Mouse (Mus musculus) MEL (cell line): Measurements from ENCODE around the gene Maml2. TPM values are rescaled to one million over a fixed set of nuclear protein-coding genes. Genes with fewer than 3 reads are reported as not detected.

Experiments
- DNase-seq: peaks from one replicate; pipeline ENCODE4 v3.0.0; 2011; ENCODE audit warnings: low read depth, low spot score
- H3K27ac ChIP-seq: 2 replicates; pipeline ENCODE4 v1.5.1; 2012; ENCODE audit warnings: low read depth, mild to moderate bottlenecking, control low read depth, low read length, moderate library complexity; ENCODE audit not compliant: control insufficient read depth
- H3K27me3 ChIP-seq, 2 experiments: fragments of 150-350 bp in 1 of 2; sonication (generic) in 1 of 2; 2 replicates each; pipeline ENCODE4 v1.6.1; 2012; ENCODE audit warnings: low read length in 2 of 2, mild to moderate bottlenecking in 2 of 2, improper control_type of control experiment in 1 of 2, moderate library complexity in 1 of 2; ENCODE audit not compliant: insufficient read depth in 2 of 2, control insufficient read depth in 1 of 2
- H3K36me3 ChIP-seq, 2 experiments: 2 replicates each; pipeline ENCODE4 v1.6.1; 2012 to 2014; ENCODE audit warnings: low read length in 2 of 2, improper control_type of control experiment in 1 of 2, inconsistent platforms in 1 of 2, mild to moderate bottlenecking in 1 of 2; ENCODE audit not compliant: insufficient read depth in 2 of 2, control insufficient read depth in 1 of 2
- H3K4me1 ChIP-seq, 2 experiments: fragments of 150-350 bp in 1 of 2; sonication (generic) in 1 of 2; 2 replicates each; pipeline ENCODE4 v1.6.1; 2012; ENCODE audit warnings: low read length in 2 of 2, improper control_type of control experiment in 1 of 2, mild to moderate bottlenecking in 1 of 2; ENCODE audit not compliant: insufficient read depth in 2 of 2, control insufficient read depth in 1 of 2
- H3K4me3 ChIP-seq, 2 experiments: fragments of 150-350 bp in 1 of 2; sonication (generic) in 1 of 2; 2 replicates each; pipeline ENCODE4 v1.5.1; 2012; ENCODE audit warnings: low read depth in 2 of 2, low read length in 2 of 2, mild to moderate bottlenecking in 2 of 2, moderate library complexity in 2 of 2, control low read depth in 1 of 2, improper control_type of control experiment in 1 of 2; ENCODE audit not compliant: control insufficient read depth in 1 of 2, insufficient read depth in 1 of 2
- H3K79me2 ChIP-seq: 2 replicates; pipeline ENCODE4 v1.6.1; 2012; ENCODE audit warnings: mild to moderate bottlenecking, low read length, moderate library complexity; ENCODE audit not compliant: control insufficient read depth, poor library complexity, insufficient read depth
- H3K9ac ChIP-seq: 2 replicates; pipeline ENCODE4 v1.6.1; 2012; ENCODE audit warnings: low read depth, mild to moderate bottlenecking, control low read depth, low read length, moderate library complexity; ENCODE audit not compliant: control insufficient read depth, poor library complexity, severe bottlenecking
- H3K9me3 ChIP-seq: fragments of 150-350 bp; sonication (generic); replicated peaks from 2 replicates; pipeline ENCODE4 v1.6.1; 2012; ENCODE audit warnings: mild to moderate bottlenecking, low read length, improper control_type of control experiment, moderate library complexity; ENCODE audit not compliant: insufficient read depth
- CHD1 ChIP-seq: IDR thresholded peaks from 2 replicates; pipeline ENCODE4 v1.6.1; 2012; ENCODE audit warnings: low read depth, mild to moderate bottlenecking, inconsistent platforms, low read length, improper control_type of control experiment
- CHD2 ChIP-seq: IDR thresholded peaks from 2 replicates; pipeline ENCODE4 v1.6.1; 2011; ENCODE audit warnings: low read length, improper control_type of control experiment
- CTCF ChIP-seq, 3 experiments: IDR thresholded peaks in 2 of 3; conservative IDR thresholded peaks in 1 of 3; 2 replicates each; pipeline ENCODE4 v1.5.1; 2011 to 2012; ENCODE audit warnings: low read length in 3 of 3, low read depth in 2 of 3, mild to moderate bottlenecking in 2 of 3, improper control_type of control experiment in 1 of 3, inconsistent platforms in 1 of 3, mixed read lengths in 1 of 3, moderate library complexity in 1 of 3; ENCODE audit not compliant: control insufficient read depth in 1 of 3, insufficient read depth in 1 of 3, poor library complexity in 1 of 3, severe bottlenecking in 1 of 3
- GABPA ChIP-seq: IDR thresholded peaks from 2 replicates; pipeline ENCODE4 v1.6.1; 2012; ENCODE audit warnings: low read depth, mild to moderate bottlenecking, inconsistent platforms, low read length, improper control_type of control experiment, moderate library complexity
- HCFC1 ChIP-seq: IDR thresholded peaks from 2 replicates; pipeline ENCODE4 v1.6.1; 2012; ENCODE audit warnings: low read depth, mild to moderate bottlenecking, inconsistent platforms, low read length, improper control_type of control experiment, moderate library complexity
- MXI1 ChIP-seq: IDR thresholded peaks from 2 replicates; pipeline ENCODE4 v1.6.1; 2011; ENCODE audit warnings: mild to moderate bottlenecking, low read depth, low read length, improper control_type of control experiment
- MYC ChIP-seq: IDR thresholded peaks from 2 replicates; pipeline ENCODE4 v1.6.1; 2011; ENCODE audit warnings: low read depth, mild to moderate bottlenecking, low read length, improper control_type of control experiment, moderate library complexity
- POLR2A ChIP-seq, 2 experiments: IDR thresholded peaks; 2 replicates each; pipeline ENCODE4 v1.6.1; 2011 to 2012; ENCODE audit warnings: low read length in 2 of 2, mild to moderate bottlenecking in 2 of 2, control low read depth in 1 of 2, improper control_type of control experiment in 1 of 2, low read depth in 1 of 2, moderate library complexity in 1 of 2; ENCODE audit not compliant: control insufficient read depth in 1 of 2, insufficient read depth in 1 of 2, poor library complexity in 1 of 2
- RAD21 ChIP-seq: IDR thresholded peaks from 2 replicates; pipeline ENCODE4 v1.6.1; 2011; ENCODE audit warnings: mild to moderate bottlenecking, low read depth, low read length, improper control_type of control experiment
- SIN3A ChIP-seq: IDR thresholded peaks from 2 replicates; pipeline ENCODE4 v1.6.1; 2012; ENCODE audit warnings: low read length, improper control_type of control experiment, inconsistent platforms
- TBP ChIP-seq: IDR thresholded peaks from 2 replicates; pipeline ENCODE4 v1.8.0; 2011; ENCODE audit warnings: low read depth, low read length, improper control_type of control experiment
- polyA plus RNA-seq, 2 experiments: library from polyadenylated mRNA; stranded (reverse) in 1 of 2; unstranded in 1 of 2; fragments of >175 nt in 1 of 2; fragments of >200 nt in 1 of 2; gene quantifications; 2 replicates each; pipeline versions ENCODE4 v1.2.1 to v1.2.4; 2012; ENCODE audit warnings: low replicate concordance in 2 of 2, low read depth in 1 of 2; ENCODE audit not compliant: insufficient read length in 2 of 2, insufficient read depth in 1 of 2, missing spikeins in 1 of 2
- total RNA-seq: library from RNA; depleted of rRNA; stranded (reverse); fragments of 300-350 nt; gene quantifications from 2 replicates; pipeline ENCODE4 v1.2.3, GENCODE M21; 2012

Gene Maml2
- total and polyA plus RNA-seq, 3 experiments: 0.08 to 0.47 TPM; not detected in 1

GRCm38 (mm10) chr9:13688997-13689396, 391.2 kb downstream of the Maml2 start:
- Histone ChIP-seq H3K9ac (no peak overlapping the region), H3K4me1 (peaks cover 8 to 11% of the 10 kb centered on the region in 2 experiments; a peak in 3 of 4 replicates), H3K79me2 (no peaks in the 10 kb centered on the region), H3K27me3 (peaks cover 2 to 3% of the 10 kb centered on the region in 2 experiments; a peak in 1 of 4 replicates), H3K27ac (no peak overlapping the region), H3K9me3 (no peaks in the 10 kb centered on the region), H3K4me3 (no peak overlapping the region), H3K36me3 (peaks cover 0 to 7% of the 10 kb centered on the region in 2 experiments; a peak in 2 of 4 replicates)
- TF ChIP-seq TBP (no peak), SIN3A (no peak), MYC (no peak), POLR2A (IDR thresholded peaks at IDR 0.05; ENCODE audit: control insufficient read depth in 1 of 2, insufficient read depth in 1 of 2, low read depth in 1 of 2, low read length in 2 of 2, poor library complexity in 1 of 2) (no peak), HCFC1 (no peak), CHD2 (no peak), GABPA (no peak)
- DNase-seq: no peak

GRCm38 (mm10) chr9:13690321-13690720, 392.6 kb downstream of the Maml2 start:
- DNase-seq: no peak
- no peak overlapping the region for H3K4me3 ChIP-seq
- H3K4me1 ChIP-seq: peaks cover 8 to 11% of the 10 kb centered on the region in 2 experiments; a peak in 3 of 4 replicates
- TF ChIP-seq HCFC1 (no peak), GABPA (no peak), MYC (no peak), MXI1 (no peak)
- H3K9ac ChIP-seq: no peak overlapping the region
- peaks cover 4 to 7% of the 10 kb centered on the region in 2 experiments; a peak in 2 of 4 replicates for H3K27me3 ChIP-seq
- no peaks in the 10 kb centered on the region for H3K9me3 ChIP-seq
- H3K36me3 ChIP-seq: peaks cover 0 to 7% of the 10 kb centered on the region in 2 experiments; a peak in 2 of 4 replicates
- H3K79me2 ChIP-seq: no peaks in the 10 kb centered on the region
- no peak overlapping the region for H3K27ac ChIP-seq

GRCm38 (mm10) chr9:13693693-13694284, 396.0 kb downstream of the Maml2 start:
- Histone ChIP-seq H3K9me3 (no peaks in the 10 kb centered on the region), H3K9ac (no peak overlapping the region), H3K4me1 (no peaks in the 10 kb centered on the region), H3K27me3 (peaks cover 13 to 15% of the 10 kb centered on the region in 2 experiments), H3K4me3 (no peak overlapping the region), H3K27ac (no peak overlapping the region), H3K36me3 (no peaks in the 10 kb centered on the region), H3K79me2 (no peaks in the 10 kb centered on the region)
- TF ChIP-seq CHD1 (no peak), RAD21 (no peak), CTCF (IDR thresholded peaks at IDR 0.05 in 2 of 3, conservative IDR thresholded peaks at IDR 0.05 in 1 of 3; ENCODE audit: control insufficient read depth in 1 of 3, insufficient read depth in 1 of 3, low read depth in 2 of 3, low read length in 3 of 3, poor library complexity in 1 of 3, severe bottlenecking in 1 of 3) (no peak)
- no peak for DNase-seq
